Mouse (Mus musculus) lung, embryonic 14.5 days (tissue): ENCODE measurements around the gene Utp3. TPM values are rescaled to one million over a fixed set of nuclear protein-coding genes. Genes with fewer than 3 reads are reported as not detected.

Experiments
- ATAC-seq: fragments of 200-750 bp; cut with Nextera tagmentation; 2 replicates; pipeline ENCODE4 v1.8.0; 2017; ENCODE audit warnings: mild to moderate bottlenecking, moderate TSS enrichment, moderate library complexity; ENCODE audit not compliant: insufficient read depth
- DNase-seq: peaks from one replicate; pipeline ENCODE4 v3.0.0-alpha.2; 2015
- H3K27ac ChIP-seq: fragments of 300-500 bp; sonication (generic); 2 replicates; pipeline ENCODE4 v1.5.1; 2014; ENCODE audit warnings: low read depth, mild to moderate bottlenecking, moderate library complexity
- H3K27me3 ChIP-seq: fragments of 300-500 bp; sonication (generic); 2 replicates; pipeline ENCODE4 v1.6.1; 2014; ENCODE audit warnings: low read length, control low read depth; ENCODE audit not compliant: insufficient read depth
- H3K36me3 ChIP-seq: fragments of 300-500 bp; sonication (generic); 2 replicates; pipeline ENCODE4 v1.6.1; 2014; ENCODE audit warnings: control low read depth; ENCODE audit not compliant: insufficient read depth
- H3K4me1 ChIP-seq: fragments of 300-500 bp; sonication (generic); 2 replicates; pipeline ENCODE4 v1.6.1; 2014; ENCODE audit warnings: antibody characterized with exemption, control low read depth; ENCODE audit not compliant: insufficient read depth
- H3K4me2 ChIP-seq: fragments of 300-500 bp; sonication (generic); 2 replicates; pipeline ENCODE4 v1.6.1; 2014; ENCODE audit warnings: mild to moderate bottlenecking
- H3K4me3 ChIP-seq: fragments of 300-500 bp; sonication (generic); 2 replicates; pipeline ENCODE4 v1.5.1; 2014; ENCODE audit warnings: low read depth, low read length
- H3K9ac ChIP-seq: fragments of 300-500 bp; sonication (generic); 2 replicates; pipeline ENCODE4 v1.6.1; 2014
- H3K9me3 ChIP-seq: fragments of 300-500 bp; sonication (generic); 2 replicates; pipeline ENCODE4 v1.6.1; 2016; ENCODE audit warnings: low read depth, low read length, control low read depth
- CTCF ChIP-seq: IDR thresholded peaks from 2 replicates; pipeline ENCODE4 v1.5.1; 2016; ENCODE audit warnings: antibody characterized with exemption, low read depth
- WGBS: fragments of 180-500 bp; shearing (Covaris S2); extraction: QIAGEN DNeasy Blood & Tissue Kit; methylation state at CpG from one replicate; pipeline ENCODE4 v1.1.7; 2014; 5-methylcytosine and 5-hydroxymethylcytosine counted together
- polyA plus RNA-seq: library from polyadenylated mRNA; unstranded; fragments of >200 nt; fragmentation: Nextera tagmentation; extraction: Ambion mirVana; gene quantifications from 2 replicates; pipeline ENCODE4 v1.2.1, GENCODE M21; 2014

Utp3 gene
- polyA plus RNA-seq, 1 experiment from 2014 or later, result 66.8 TPM

- no peak overlapping the region for H3K4me2 ChIP-seq
- no peak for ATAC-seq
- peak; percentile 9; the same call in 1 of the 2 replicates for TF ChIP-seq CTCF
These were observed 8.9 kb downstream of the Utp3 start for GRCm38 (mm10) chr5:88562863-88563780.

DNA sequence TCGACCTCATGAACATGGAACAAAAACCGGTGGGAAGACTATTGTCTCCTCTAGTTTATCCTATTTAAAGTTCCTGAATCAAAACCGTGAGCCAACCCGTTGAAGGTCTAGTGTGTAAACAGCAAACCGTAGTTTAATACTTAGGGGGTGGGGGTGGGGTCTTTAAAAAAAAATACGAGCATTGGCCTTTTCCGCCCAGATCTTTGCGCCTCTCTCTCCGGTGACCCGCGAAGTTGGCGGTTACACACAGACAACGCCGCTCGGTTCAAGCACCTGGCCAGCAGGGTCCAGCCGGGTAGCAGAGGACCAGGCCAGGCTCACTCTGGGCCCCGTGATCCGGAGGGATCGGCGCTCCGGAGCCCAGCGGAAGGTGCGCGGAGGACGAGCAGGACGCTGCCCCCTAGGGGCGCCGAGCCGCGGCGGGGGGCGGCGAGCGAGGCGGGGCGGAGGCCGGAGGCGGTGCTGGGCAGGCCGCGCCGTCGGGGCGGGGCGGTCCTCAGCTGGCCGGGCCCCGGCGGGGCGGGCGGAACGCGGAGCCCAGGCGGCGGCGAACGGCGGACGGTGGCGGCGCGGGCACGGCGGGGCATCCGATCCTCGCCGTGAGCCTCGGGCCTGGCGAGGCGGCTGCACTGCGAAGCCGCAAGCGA lies 10.4 kb downstream of the Utp3 start, which contains the start of gene Rufy3:
TSS of gene Rufy3 (plus strand) at position 540 of the 647 bp plus-strand sequence.
- H3K4me2 ChIP-seq, result peak within 1 kb of the TSS; percentile 80
- H3K9me3 ChIP-seq, result no peaks in the 10 kb centered on the region
- peak within 1 kb of the TSS; percentile 76 for H3K9ac ChIP-seq
- no peaks in the 10 kb centered on the region for H3K36me3 ChIP-seq
- ATAC-seq (peak; percentile 92), DNase-seq (peak; percentile 91)
- H3K4me3 ChIP-seq, result peak within 1 kb of the TSS; percentile 82
- no peaks in the 10 kb centered on the region for H3K27me3 ChIP-seq
- WGBS, result under 1% methylated on average over 61 of the region's 71 CpGs
- H3K4me1 ChIP-seq, result no peaks in the 10 kb centered on the region
- TF ChIP-seq CTCF, result peak; percentile 53
- H3K27ac ChIP-seq, result peak within 1 kb of the TSS; percentile 87

More at GRCm38 (mm10) chr5:88562863-88563780, 8.9 kb downstream of the Utp3 start:
- H3K36me3 ChIP-seq, result no peaks in the 10 kb centered on the region
- no peaks in the 10 kb centered on the region for H3K27me3 ChIP-seq
- H3K4me3 ChIP-seq, result no peak overlapping the region
- H3K9me3 ChIP-seq, result no peaks in the 10 kb centered on the region
- no peak overlapping the region for H3K9ac ChIP-seq
- DNase-seq, result no peak
- H3K4me1 ChIP-seq, result no peaks in the 10 kb centered on the region
- H3K27ac ChIP-seq, result no peak overlapping the region
- WGBS, result 48% methylated on average over 8 of the region's 8 CpGs

- Histone ChIP-seq H3K4me3 (peak overlapping the region; percentile 82), H3K9me3 (no peaks in the 10 kb centered on the region), H3K36me3 (peaks cover 2% of the 10 kb centered on the region; the same call in 1 of the 2 replicates), H3K4me1 (no peaks in the 10 kb centered on the region), H3K4me2 (peak overlapping the region; percentile 80), H3K27ac (peak overlapping the region; percentile 87), H3K27me3 (no peaks in the 10 kb centered on the region), H3K9ac (peak overlapping the region; percentile 76)
- ATAC-seq, result peak; percentile 77
- DNase-seq, result peak; percentile 75
- TF ChIP-seq CTCF, result no peak
- under 1% methylated on average over 90 of the region's 119 CpGs for WGBS
These were observed 11.1 kb downstream of the Utp3 start for GRCm38 (mm10) chr5:88565148-88566033.

- Histone ChIP-seq H3K9me3 (no peaks in the 10 kb centered on the region), H3K36me3 (peaks cover 8% of the 10 kb centered on the region; the same call in 1 of the 2 replicates), H3K4me1 (no peaks in the 10 kb centered on the region), H3K9ac (peak overlapping the region; percentile 76), H3K27ac (peak overlapping the region; percentile 87), H3K27me3 (no peaks in the 10 kb centered on the region), H3K4me2 (peak overlapping the region; percentile 80), H3K4me3 (peak overlapping the region; percentile 82)
- 1% methylated on average over 14 of the region's 14 CpGs for WGBS
- DNase-seq (peak; percentile 69), ATAC-seq (peak; percentile 47)
- no peak for TF ChIP-seq CTCF
These were observed 12.0 kb downstream of the Utp3 start for GRCm38 (mm10) chr5:88566034-88566841.

- H3K36me3 ChIP-seq, result peaks cover 8% of the 10 kb centered on the region; the same call in 1 of the 2 replicates
- H3K4me2 ChIP-seq, result no peak overlapping the region
- no peaks in the 10 kb centered on the region for H3K9me3 ChIP-seq
- no peaks in the 10 kb centered on the region for H3K27me3 ChIP-seq
- H3K9ac ChIP-seq, result no peak overlapping the region
- H3K4me1 ChIP-seq, result no peaks in the 10 kb centered on the region
- H3K27ac ChIP-seq, result no peak overlapping the region
- ATAC-seq, result no peak
- 86% methylated on average over 3 of the region's 3 CpGs for WGBS
- no peak overlapping the region for H3K4me3 ChIP-seq
- TF ChIP-seq CTCF, result no peak
- no peak for DNase-seq
These were observed 15.3 kb downstream of the Utp3 start for GRCm38 (mm10) chr5:88569541-88569940.

DNA sequence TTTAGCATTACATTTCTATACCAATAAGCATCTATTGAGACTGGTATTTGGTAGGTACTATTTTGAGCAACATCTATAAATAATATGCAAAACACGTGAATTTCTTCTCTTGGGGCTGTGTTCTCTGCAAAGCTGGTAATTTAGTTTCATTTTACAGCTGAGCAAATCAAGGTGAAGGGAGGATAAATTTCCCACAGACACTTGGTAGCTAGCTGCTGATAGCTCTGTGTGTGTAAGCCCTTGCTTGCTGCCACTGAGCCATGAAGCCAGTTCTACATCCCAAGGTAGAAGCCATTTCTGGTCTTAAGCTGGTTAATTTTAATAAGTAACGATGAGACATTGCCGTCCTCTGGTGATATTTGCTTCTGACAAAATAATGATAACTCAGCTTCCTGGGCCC lies 20.6 kb downstream of the Utp3 start:
- Histone ChIP-seq H3K4me1 (peaks cover 4% of the 10 kb centered on the region; the same call in 1 of the 2 replicates), H3K27me3 (no peaks in the 10 kb centered on the region), H3K36me3 (peaks cover 10% of the 10 kb centered on the region; the same call in 1 of the 2 replicates), H3K9me3 (no peaks in the 10 kb centered on the region), H3K4me3 (no peak overlapping the region), H3K27ac (no peak overlapping the region), H3K9ac (no peak overlapping the region), H3K4me2 (no peak overlapping the region)
- DNase-seq (no peak), ATAC-seq (no peak)
- 84% methylated on average over 3 of the region's 3 CpGs for WGBS
- TF ChIP-seq CTCF, result no peak
